Mouse (Mus musculus): Measurements from ENCODE around the gene Ncapd2.

GRCm38 (mm10) chr6:125146797-125147196, 44.7 kb downstream of the Ncapd2 start:
- TF ChIP-seq TAL1 (IDR thresholded peaks at IDR 0.05; ENCODE audit: low read length), result no peak
- TF ChIP-seq GATA1 (IDR thresholded peaks at IDR 0.05; ENCODE audit: low read length), result no peak
